13 mouse cellular contexts compared by ENCODE assay signal in genomic region chr1:166056098-166056756, GRCm38 (mm10). TPM values are rescaled to one million over a fixed set of nuclear protein-coding genes. Genes with fewer than 3 reads are reported as not detected.
DNase-seq lines count a peak whose midpoint lies in the region; ATAC-seq lines count a peak whose summit lies in the region.
"Had no signal": no experiment of that assay in that cellular context is flagged by ENCODE, and none has a peak within 500 bp of the region (broad histone marks: within the 10 kb centered on the region; RNA-seq: fewer than 3 reads in every experiment).

No protein-coding gene starts in this region.

- peaks cover 20% of the 10 kb centered on the region for H3K4me1 ChIP-seq in embryonic facial prominence, embryonic 10.5 days
- H3K4me1 ChIP-seq in limb, embryonic 10.5 days = peaks cover 38% of the 10 kb centered on the region
- H3K4me1 ChIP-seq in neural tube, embryonic 13.5 days (replicated peaks) = peaks cover 35% of the 10 kb centered on the region

- ATAC-seq in neural tube, embryonic 13.5 days (ENCODE audit: low read depth) = no peak
- no peak for ATAC-seq in granulocyte monocyte progenitor cell, adult 5-6 weeks (replicated peaks; ENCODE audit: poor library complexity, severe bottlenecking)
- ATAC-seq: Patski had no signal

- peaks cover 40% of the 10 kb centered on the region for H3K27me3 ChIP-seq in embryonic facial prominence, embryonic 10.5 days (replicated peaks; ENCODE audit: low read depth, poor library complexity, severe bottlenecking)
- H3K27me3 ChIP-seq in limb, embryonic 10.5 days (ENCODE audit: low read depth, poor library complexity, severe bottlenecking) = 0 out of 2 replicates have a peak, but pooled peaks cover 9% of the 10 kb centered on the region
- no peaks in the 10 kb centered on the region for H3K27me3 ChIP-seq in neural tube, embryonic 13.5 days

- 0 out of 2 replicates have a peak overlapping the region, but pooled peaks have one; percentile 8 for H3K9ac ChIP-seq in neural tube, embryonic 13.5 days
- H3K9ac ChIP-seq: limb, embryonic 13.5 days; lung, embryonic 15.5 days had no signal

- DNase-seq in heart, adult 11 months = peak; percentile 76
- no peak for DNase-seq in heart, postnatal 25 days (ENCODE audit: low spot score)
- no peak for DNase-seq in embryonic facial prominence, embryonic 10.5 days (ENCODE audit: low spot score)
- DNase-seq in limb, embryonic 10.5 days (ENCODE audit: low spot score) = no peak
- no peak for DNase-seq in T-cell, adult 2 months (ENCODE audit: low spot score)
- no peak for DNase-seq in urinary bladder, postnatal 10 days (ENCODE audit: low spot score)
- DNase-seq: cerebellum, adult 18-20 months; kidney, adult 9 months had no signal

- intact Hi-C loops in heart, postnatal 25 days (cut with DNase I) = no loop called here

- H3K36me3 ChIP-seq in embryonic facial prominence, embryonic 10.5 days (replicated peaks) = no peaks in the 10 kb centered on the region
- no peaks in the 10 kb centered on the region for H3K36me3 ChIP-seq in limb, embryonic 10.5 days
- no peaks in the 10 kb centered on the region for H3K36me3 ChIP-seq in neural tube, embryonic 13.5 days
- H3K36me3 ChIP-seq: limb, embryonic 13.5 days; lung, embryonic 15.5 days had no signal

- no peaks in the 10 kb centered on the region for H3K9me3 ChIP-seq in embryonic facial prominence, embryonic 10.5 days
- no peaks in the 10 kb centered on the region for H3K9me3 ChIP-seq in limb, embryonic 10.5 days (replicated peaks)
- no peaks in the 10 kb centered on the region for H3K9me3 ChIP-seq in neural tube, embryonic 13.5 days
- H3K9me3 ChIP-seq: limb, embryonic 13.5 days; lung, embryonic 15.5 days had no signal

- WGBS in embryonic facial prominence, embryonic 10.5 days = 22% methylated on average over 9 of the region's 9 CpGs
- WGBS in limb, embryonic 10.5 days = 56% methylated on average over 9 of the region's 9 CpGs
- 27% methylated on average over 9 of the region's 9 CpGs for WGBS in neural tube, embryonic 13.5 days

- H3K4me2 ChIP-seq in neural tube, embryonic 13.5 days = no peak overlapping the region
- H3K4me2 ChIP-seq: limb, embryonic 13.5 days; lung, embryonic 15.5 days had no signal

- H3K4me3 ChIP-seq in embryonic facial prominence, embryonic 10.5 days = 0 out of 2 replicates have a peak overlapping the region, but pooled peaks have one; percentile 13
- no peak overlapping the region for H3K4me3 ChIP-seq in limb, embryonic 10.5 days
- no peak overlapping the region for H3K4me3 ChIP-seq in neural tube, embryonic 13.5 days
- H3K4me3 ChIP-seq: limb, embryonic 13.5 days; lung, embryonic 15.5 days had no signal

- H3K27ac ChIP-seq in embryonic facial prominence, embryonic 10.5 days (replicated peaks) = no peak overlapping the region
- H3K27ac ChIP-seq in limb, embryonic 10.5 days = peak overlapping the region; percentile 50
- H3K27ac ChIP-seq in neural tube, embryonic 13.5 days (replicated peaks) = no peak overlapping the region
- H3K27ac ChIP-seq: limb, embryonic 13.5 days; lung, embryonic 15.5 days had no signal

RNA-seq across cellular contexts. Expression of gene Pou2f1, which starts 53.7 kb away (rescaled TPM):
- total RNA-seq in heart, postnatal 25 days (2021) = 10 to 100 TPM; 11.8 to 13.0 TPM
- polyA plus RNA-seq in embryonic facial prominence, embryonic 10.5 days (2016; fragmentation: Nextera tagmentation; extraction: Ambion mirVana) = 27.0 and 28.1 TPM in 2 replicates
- 28.8 and 32.3 TPM in 2 replicates for polyA plus RNA-seq in limb, embryonic 10.5 days (2016; fragmentation: Nextera tagmentation; extraction: Ambion mirVana)
- polyA plus RNA-seq in neural tube, embryonic 13.5 days (2015; fragmentation: Nextera tagmentation; extraction: Ambion mirVana) = 15.5 and 18.1 TPM in 2 replicates
- total RNA-seq in granulocyte monocyte progenitor cell, adult 5-6 weeks (2014; fragmentation: Nextera tagmentation) = 20.4 and 31.4 TPM in 2 replicates
- total RNA-seq in granulocyte monocyte progenitor cell, adult 5-6 weeks (2017) = 12.7 and 20.3 TPM in 2 replicates
